ENCODE assay signal across 16 mouse cellular contexts in genomic region chr2:157542415-157542814, GRCm38 (mm10). TPM values are rescaled to one million over a fixed set of nuclear protein-coding genes. Genes with fewer than 3 reads are reported as not detected.
A peak's percentile ranks its signal among the peaks of the same experiment; 100 is the strongest.
DNase-seq lines count a peak whose midpoint lies in the region; ATAC-seq and TF ChIP-seq lines count a peak whose summit lies in the region.
"Had no signal": no experiment of that assay in that cellular context is flagged by ENCODE, and none has a peak within 500 bp of the region (broad histone marks: within the 10 kb centered on the region; RNA-seq: fewer than 3 reads in every experiment).

No protein-coding gene starts in this region.

- H3K9me3 ChIP-seq in forebrain, embryonic 13.5 days (replicated peaks) = no peaks in the 10 kb centered on the region
- H3K9me3 ChIP-seq in hindbrain, embryonic 16.5 days (ENCODE audit: control insufficient read depth, low read length) = no peaks in the 10 kb centered on the region
- no peaks in the 10 kb centered on the region for H3K9me3 ChIP-seq in midbrain, postnatal 0 days (ENCODE audit: low read length)
- H3K9me3 ChIP-seq in lung, postnatal 0 days (ENCODE audit: low read length) = no peaks in the 10 kb centered on the region
- H3K9me3 ChIP-seq: heart, embryonic 13.5 days had no signal

- no peak overlapping the region for H3K4me3 ChIP-seq in gastrocnemius, adult 2 months
- H3K4me3 ChIP-seq in forebrain, embryonic 13.5 days = no peak overlapping the region
- H3K4me3 ChIP-seq in hindbrain, embryonic 16.5 days (ENCODE audit: low read length) = no peak overlapping the region
- H3K4me3 ChIP-seq in midbrain, postnatal 0 days (ENCODE audit: low read depth, low read length) = no peak overlapping the region
- no peak overlapping the region for H3K4me3 ChIP-seq in cerebellum, adult 2 months (replicated peaks; ENCODE audit: insufficient read depth, low read depth, low read length)
- no peak overlapping the region for H3K4me3 ChIP-seq in lung, postnatal 0 days (ENCODE audit: low read depth, low read length)
- H3K4me3 ChIP-seq: heart, embryonic 13.5 days had no signal

- no peak for TF ChIP-seq CTCF in gastrocnemius, adult 2 months (IDR thresholded peaks at IDR 0.05)
- no peak for TF ChIP-seq CTCF in midbrain, postnatal 0 days (IDR thresholded peaks at IDR 0.05)
- no peak for TF ChIP-seq CTCF in cerebellum, adult 2 months (IDR thresholded peaks at IDR 0.05; ENCODE audit: borderline replicate concordance, insufficient read depth, low read depth, low read length)
- TF ChIP-seq CTCF in lung, postnatal 0 days (IDR thresholded peaks at IDR 0.05) = no peak

- peak overlapping the region; percentile 42; the same call in 1 of the 2 replicates for H3K4me2 ChIP-seq in forebrain, embryonic 13.5 days
- H3K4me2 ChIP-seq in hindbrain, embryonic 16.5 days (ENCODE audit: low read length) = no peak overlapping the region
- no peak overlapping the region for H3K4me2 ChIP-seq in midbrain, postnatal 0 days (ENCODE audit: low read depth, low read length, poor library complexity, severe bottlenecking)
- no peak overlapping the region for H3K4me2 ChIP-seq in lung, postnatal 0 days (replicated peaks; ENCODE audit: low read depth, low read length)
- H3K4me2 ChIP-seq: heart, embryonic 13.5 days had no signal

- no peak for ATAC-seq in forebrain, embryonic 13.5 days
- ATAC-seq in hindbrain, embryonic 16.5 days = no peak
- no peak for ATAC-seq in midbrain, postnatal 0 days (ENCODE audit: low FRiP score)
- ATAC-seq in lung, postnatal 0 days = no peak

- H3K9ac ChIP-seq in forebrain, embryonic 13.5 days = no peak overlapping the region
- H3K9ac ChIP-seq in hindbrain, embryonic 16.5 days (ENCODE audit: low read depth, low read length) = 0 out of 2 replicates have a peak overlapping the region, but pooled peaks have one; percentile 19
- H3K9ac ChIP-seq in midbrain, postnatal 0 days (replicated peaks; ENCODE audit: low read length, poor library complexity, severe bottlenecking) = peak overlapping the region; percentile 39; the same call in 1 of the 2 replicates
- no peak overlapping the region for H3K9ac ChIP-seq in lung, postnatal 0 days (replicated peaks; ENCODE audit: low read depth)
- H3K9ac ChIP-seq: heart, embryonic 13.5 days; liver, embryonic 14.5 days had no signal

- DNase-seq in gastrocnemius, adult 2 months = peak; percentile 6
- DNase-seq in gastrocnemius, postnatal 4 days (ENCODE audit: low spot score in 2 of 2) = no peak
- no peak for DNase-seq in midbrain, postnatal 0 days (ENCODE audit: low spot score)
- no peak for DNase-seq in heart, postnatal 10 days
- no peak for DNase-seq in cerebellum, adult 2 months
- DNase-seq in lung, postnatal 0 days (ENCODE audit: low spot score) = no peak
- DNase-seq: cerebellum, adult 18-20 months; gastrocnemius, postnatal 25 days; layer of hippocampus, adult 9-11 months; lung, postnatal 4 days; right cerebral cortex, postnatal 4 days; thymus, postnatal 25 days had no signal

- intact Hi-C loops in gastrocnemius, adult 2 months (cut with DNase I) = no loop called here
- intact Hi-C loops in heart, postnatal 10 days (cut with DNase I) = no loop called here

- peaks cover 10% of the 10 kb centered on the region for H3K27me3 ChIP-seq in forebrain, embryonic 13.5 days
- no peaks in the 10 kb centered on the region for H3K27me3 ChIP-seq in hindbrain, embryonic 16.5 days (replicated peaks; ENCODE audit: control insufficient read depth, insufficient read depth, low read length)
- H3K27me3 ChIP-seq in midbrain, postnatal 0 days (ENCODE audit: insufficient read depth, low read length) = no peaks in the 10 kb centered on the region
- no peaks in the 10 kb centered on the region for H3K27me3 ChIP-seq in cerebellum, adult 2 months (ENCODE audit: control insufficient read depth, insufficient read depth, low read length)
- no peaks in the 10 kb centered on the region for H3K27me3 ChIP-seq in lung, postnatal 0 days (replicated peaks; ENCODE audit: insufficient read depth, low read length)
- H3K27me3 ChIP-seq: heart, embryonic 13.5 days had no signal

- no peak for TF ChIP-seq EP300 in lung, postnatal 0 days (IDR thresholded peaks at IDR 0.05)

- 15% methylated on average over 4 of the region's 4 CpGs for WGBS in forebrain, embryonic 13.5 days
- WGBS in hindbrain, embryonic 16.5 days = 49% methylated on average over 4 of the region's 4 CpGs
- 52% methylated on average over 4 of the region's 4 CpGs for WGBS in midbrain, postnatal 0 days
- WGBS in cerebellum, adult 2 months = 69% methylated on average over 4 of the region's 4 CpGs
- WGBS in lung, postnatal 0 days = 49% methylated on average over 4 of the region's 4 CpGs

- peaks cover 10% of the 10 kb centered on the region for H3K36me3 ChIP-seq in forebrain, embryonic 13.5 days (ENCODE audit: poor library complexity, severe bottlenecking)
- H3K36me3 ChIP-seq in hindbrain, embryonic 16.5 days (ENCODE audit: control insufficient read depth, insufficient read depth, low read length) = no peaks in the 10 kb centered on the region
- peaks cover 10% of the 10 kb centered on the region for H3K36me3 ChIP-seq in midbrain, postnatal 0 days (ENCODE audit: insufficient read depth, low read length)
- H3K36me3 ChIP-seq in lung, postnatal 0 days (ENCODE audit: insufficient read depth, low read length) = no peaks in the 10 kb centered on the region

- no peak overlapping the region for H3K27ac ChIP-seq in gastrocnemius, adult 2 months
- peak overlapping the region; percentile 80 for H3K27ac ChIP-seq in forebrain, embryonic 13.5 days
- 0 out of 2 replicates have a peak overlapping the region, but pooled peaks have one; percentile 48 for H3K27ac ChIP-seq in hindbrain, embryonic 16.5 days (ENCODE audit: low read depth, low read length)
- H3K27ac ChIP-seq in midbrain, postnatal 0 days (ENCODE audit: low read depth, low read length) = peak overlapping the region; percentile 65
- no peak overlapping the region for H3K27ac ChIP-seq in cerebellum, adult 2 months (ENCODE audit: insufficient read depth, low read length)
- no peak overlapping the region for H3K27ac ChIP-seq in lung, postnatal 0 days (ENCODE audit: low read length)
- H3K27ac ChIP-seq: heart, embryonic 13.5 days; liver, embryonic 14.5 days had no signal

- peaks cover 82% of the 10 kb centered on the region for H3K4me1 ChIP-seq in forebrain, embryonic 13.5 days
- peaks cover 50% of the 10 kb centered on the region for H3K4me1 ChIP-seq in hindbrain, embryonic 16.5 days (ENCODE audit: control insufficient read depth, insufficient read depth, low read depth, low read length)
- H3K4me1 ChIP-seq in midbrain, postnatal 0 days (ENCODE audit: insufficient read depth, low read length) = peaks cover 39% of the 10 kb centered on the region
- no peaks in the 10 kb centered on the region for H3K4me1 ChIP-seq in cerebellum, adult 2 months (ENCODE audit: control insufficient read depth, insufficient read depth, low read length)
- no peaks in the 10 kb centered on the region for H3K4me1 ChIP-seq in lung, postnatal 0 days (ENCODE audit: insufficient read depth, low read depth, low read length)

- TF ChIP-seq POLR2A in cerebellum, adult 2 months (IDR thresholded peaks at IDR 0.05; ENCODE audit: borderline replicate concordance, insufficient read depth, low read length) = no peak

RNA-seq across cellular contexts. Expression of gene Nnat, which starts 17.5 kb away (rescaled TPM):
- total RNA-seq in gastrocnemius, adult 2 months (2021) = under 1 TPM; 0.20 to 0.36 TPM
- total RNA-seq in gastrocnemius, postnatal 4 days (2021) = 10 to 100 TPM; 20.2 to 41.1 TPM
- polyA plus RNA-seq in forebrain, embryonic 13.5 days (2015; fragmentation: Nextera tagmentation; extraction: Ambion mirVana) = 6,508 and 7,407 TPM in 2 replicates
- 6,388 and 6,390 TPM in 2 replicates for polyA plus RNA-seq in hindbrain, embryonic 16.5 days (2015; fragmentation: Nextera tagmentation; extraction: Ambion mirVana)
- total RNA-seq in midbrain, postnatal 0 days (2014; rRNA removed) = 7,900 and 8,478 TPM in 2 replicates
- polyA plus RNA-seq in midbrain, postnatal 0 days (2015; fragmentation: Nextera tagmentation; extraction: Ambion mirVana) = 8,374 and 8,478 TPM in 2 replicates
- 1 to 10 TPM; 3.9 to 6.4 TPM for total RNA-seq in heart, postnatal 10 days (2021)
- 162 and 198 TPM in 2 replicates for polyA plus RNA-seq in cerebellum, adult 2 months (2012; rRNA removed)
- 101 and 151 TPM in 2 replicates for polyA plus RNA-seq in lung, postnatal 0 days (2015; fragmentation: Nextera tagmentation; extraction: Ambion mirVana)

RNA-seq across cellular contexts. Expression of gene Blcap, which starts 28.7 kb away (rescaled TPM):
- total RNA-seq in gastrocnemius, adult 2 months (2021) = 10 to 100 TPM; 29.7 to 36.5 TPM
- 10 to 100 TPM; 41.0 to 43.3 TPM for total RNA-seq in gastrocnemius, postnatal 4 days (2021)
- 161 and 187 TPM in 2 replicates for polyA plus RNA-seq in forebrain, embryonic 13.5 days (2015; fragmentation: Nextera tagmentation; extraction: Ambion mirVana)
- polyA plus RNA-seq in hindbrain, embryonic 16.5 days (2015; fragmentation: Nextera tagmentation; extraction: Ambion mirVana) = 288 and 298 TPM in 2 replicates
- 307 and 309 TPM in 2 replicates for total RNA-seq in midbrain, postnatal 0 days (2014; rRNA removed)
- 394 and 397 TPM in 2 replicates for polyA plus RNA-seq in midbrain, postnatal 0 days (2015; fragmentation: Nextera tagmentation; extraction: Ambion mirVana)
- total RNA-seq in heart, postnatal 10 days (2021) = 10 to 100 TPM; 61.1 to 63.8 TPM
- polyA plus RNA-seq in cerebellum, adult 2 months (2012; rRNA removed) = 124 and 133 TPM in 2 replicates
- polyA plus RNA-seq in lung, postnatal 0 days (2015; fragmentation: Nextera tagmentation; extraction: Ambion mirVana) = 59.0 and 68.8 TPM in 2 replicates

Comparison
In these comparisons a context has a peak if more than half of its experiments do, and no peak if none do; other contexts are left out.
1. H3K27ac ChIP-seq: peak in forebrain, embryonic 13.5 days (single experiment), hindbrain, embryonic 16.5 days (single experiment) and midbrain, postnatal 0 days (single experiment); none in gastrocnemius, adult 2 months (single experiment), cerebellum, adult 2 months (single experiment) and lung, postnatal 0 days (single experiment).
2. H3K9ac ChIP-seq: peak in hindbrain, embryonic 16.5 days (single experiment) and midbrain, postnatal 0 days (single experiment); none in forebrain, embryonic 13.5 days (single experiment) and lung, postnatal 0 days (single experiment).
3. RNA of gene Nnat, which starts 17.5 kb away (polyA plus RNA-seq): 8,374 to 8,478 TPM in midbrain, postnatal 0 days, 6,508 to 7,407 TPM in forebrain, embryonic 13.5 days and 6,388 to 6,390 TPM in hindbrain, embryonic 16.5 days; 162 to 198 TPM in cerebellum, adult 2 months and 101 to 151 TPM in lung, postnatal 0 days; every median in the first group is over 10 times any median in the second.